Mouse (Mus musculus) hindbrain, embryonic 11.5 days (tissue): Measurements from ENCODE around the gene Map3k13. TPM values are rescaled to one million over a fixed set of nuclear protein-coding genes. Genes with fewer than 3 reads are reported as not detected.
"Not testable (repeated sequence)": the region's sequence is repeated elsewhere in the genome, so short reads cannot be mapped to it uniquely, and the experiment has no call there.

Source experiments
- ATAC-seq: fragments of 200-750 bp; cut with Nextera tagmentation; 2 replicates; pipeline ENCODE4 v1.8.0; 2017; ENCODE audit warnings: mild to moderate bottlenecking, moderate TSS enrichment, moderate library complexity; ENCODE audit not compliant: low FRiP score
- DNase-seq: peaks from one replicate; pipeline ENCODE4 v3.0.0-alpha.2; 2015; ENCODE audit warnings: low spot score
- H3K27ac ChIP-seq: fragments of 300-500 bp; sonication (generic); 2 replicates; pipeline ENCODE4 v1.5.1; 2014; ENCODE audit warnings: mild to moderate bottlenecking, low read depth, low read length
- H3K27me3 ChIP-seq: fragments of 300-500 bp; sonication (generic); 2 replicates; pipeline ENCODE4 v1.6.1; 2014; ENCODE audit warnings: mild to moderate bottlenecking, low read length, moderate library complexity, mixed read lengths; ENCODE audit not compliant: control insufficient read depth, insufficient read depth
- H3K36me3 ChIP-seq: fragments of 300-500 bp; sonication (generic); 2 replicates; pipeline ENCODE4 v1.6.1; 2014; ENCODE audit warnings: mild to moderate bottlenecking, low read length, moderate library complexity, mixed read lengths; ENCODE audit not compliant: control insufficient read depth, insufficient read depth
- H3K4me1 ChIP-seq: fragments of 300-500 bp; sonication (generic); replicated peaks from 2 replicates; pipeline ENCODE4 v1.6.1; 2014; ENCODE audit warnings: low read length, mixed read lengths; ENCODE audit not compliant: control insufficient read depth, insufficient read depth
- H3K4me2 ChIP-seq: fragments of 300-500 bp; sonication (generic); replicated peaks from 2 replicates; pipeline ENCODE4 v1.6.1; 2014; ENCODE audit warnings: mild to moderate bottlenecking, low read depth, low read length
- H3K4me3 ChIP-seq: fragments of 300-500 bp; sonication (generic); 2 replicates; pipeline ENCODE4 v1.5.1; 2014; ENCODE audit warnings: low read depth, low read length
- H3K9ac ChIP-seq: fragments of 300-500 bp; sonication (generic); 2 replicates; pipeline ENCODE4 v1.6.1; 2014; ENCODE audit warnings: low read depth, low read length
- H3K9me3 ChIP-seq: fragments of 300-500 bp; sonication (generic); 2 replicates; pipeline ENCODE4 v1.6.1; 2016; ENCODE audit warnings: low read length; ENCODE audit not compliant: control insufficient read depth
- WGBS: fragments of 180-500 bp; shearing (Covaris S2); extraction: QIAGEN DNeasy Blood & Tissue Kit; methylation state at CpG from one replicate; pipeline ENCODE4 v1.1.7; 2014; 5-methylcytosine and 5-hydroxymethylcytosine counted together
- polyA plus RNA-seq: library from polyadenylated mRNA; unstranded; fragments of >200 nt; fragmentation: Nextera tagmentation; extraction: Ambion mirVana; gene quantifications from 2 replicates; pipeline ENCODE4 v1.2.1, GENCODE M21; 2014

The Map3k13 gene
- polyA plus RNA-seq, 1 experiment from 2014 or later = 7.5 TPM

GRCm38 (mm10) chr16:21881582-21882259, 87.6 kb downstream of the Map3k13 start:
- no peaks in the 10 kb centered on the region for H3K36me3 ChIP-seq
- no peaks in the 10 kb centered on the region for H3K4me1 ChIP-seq
- no peak for DNase-seq
- no peak overlapping the region for H3K4me2 ChIP-seq
- H3K9me3 ChIP-seq = no peaks in the 10 kb centered on the region
- H3K4me3 ChIP-seq = no peak overlapping the region
- WGBS = 76% methylated on average over 7 of the region's 7 CpGs
- no peak overlapping the region for H3K9ac ChIP-seq
- ATAC-seq = no peak
- H3K27ac ChIP-seq = no peak overlapping the region
- no peaks in the 10 kb centered on the region for H3K27me3 ChIP-seq

- H3K9ac ChIP-seq = no peak overlapping the region
- ATAC-seq (no peak), DNase-seq (no peak)
- H3K4me3 ChIP-seq = no peak overlapping the region
- no peaks in the 10 kb centered on the region for H3K9me3 ChIP-seq
- no peaks in the 10 kb centered on the region for H3K36me3 ChIP-seq
- H3K4me2 ChIP-seq = no peak overlapping the region
- whole genome bisulfite sequencing = 96% methylated on average over 2 of the region's 2 CpGs
- H3K27ac ChIP-seq = no peak overlapping the region
- no peaks in the 10 kb centered on the region for H3K27me3 ChIP-seq
- H3K4me1 ChIP-seq = no peaks in the 10 kb centered on the region
Measured at GRCm38 (mm10) chr16:21887601-21888000, 93.5 kb downstream of the Map3k13 start.

- no peak for DNase-seq
- H3K27me3 ChIP-seq = no peaks in the 10 kb centered on the region
- no peaks in the 10 kb centered on the region for H3K9me3 ChIP-seq
- H3K36me3 ChIP-seq = no peaks in the 10 kb centered on the region
- H3K4me1 ChIP-seq = no peaks in the 10 kb centered on the region
- H3K9ac ChIP-seq = no peak overlapping the region
- H3K4me2 ChIP-seq = no peak overlapping the region
- H3K4me3 ChIP-seq = no peak overlapping the region
- 92% methylated on average over 6 of the region's 6 CpGs for WGBS
- no peak overlapping the region for H3K27ac ChIP-seq
- ATAC-seq = no peak
Measured at GRCm38 (mm10) chr16:21893890-21894289, 99.7 kb downstream of the Map3k13 start.

- H3K4me1 ChIP-seq = no peaks in the 10 kb centered on the region
- ATAC-seq (no peak), DNase-seq (no peak)
- no peaks in the 10 kb centered on the region for H3K27me3 ChIP-seq
- WGBS = 78% methylated on average over 5 of the region's 5 CpGs
- no peak overlapping the region for H3K4me3 ChIP-seq
- H3K4me2 ChIP-seq = no peak overlapping the region
- no peaks in the 10 kb centered on the region for H3K9me3 ChIP-seq
- no peak overlapping the region for H3K27ac ChIP-seq
- H3K36me3 ChIP-seq = no peaks in the 10 kb centered on the region
- H3K9ac ChIP-seq = no peak overlapping the region
Measured at GRCm38 (mm10) chr16:21901286-21901685, 107.1 kb downstream of the Map3k13 start.

- Histone ChIP-seq H3K4me1 (no peaks in the 10 kb centered on the region), H3K27me3 (no peaks in the 10 kb centered on the region), H3K36me3 (no peaks in the 10 kb centered on the region), H3K9me3 (no peaks in the 10 kb centered on the region), H3K9ac (no peak overlapping the region), H3K27ac (no peak overlapping the region), H3K4me3 (no peak overlapping the region), H3K4me2 (no peak overlapping the region)
- 87% methylated on average over 10 of the region's 10 CpGs for WGBS
- no peak for ATAC-seq
- DNase-seq = no peak
Measured at GRCm38 (mm10) chr16:21904636-21905035, 110.5 kb downstream of the Map3k13 start.

- Histone ChIP-seq H3K9me3 (no peaks in the 10 kb centered on the region), H3K36me3 (no peaks in the 10 kb centered on the region), H3K4me2 (no peak overlapping the region), H3K27ac (no peak overlapping the region), H3K4me1 (no peaks in the 10 kb centered on the region), H3K4me3 (no peak overlapping the region), H3K27me3 (no peaks in the 10 kb centered on the region), H3K9ac (no peak overlapping the region)
- ATAC-seq (no peak), DNase-seq (no peak)
- 90% methylated on average over 7 of the region's 7 CpGs for WGBS
Measured at GRCm38 (mm10) chr16:21905996-21906395, 111.8 kb downstream of the Map3k13 start.

GRCm38 (mm10) chr16:21906902-21907301, 112.8 kb downstream of the Map3k13 start:
- no peak for DNase-seq
- no peak for ATAC-seq
- no peaks in the 10 kb centered on the region for H3K4me1 ChIP-seq
- no peak overlapping the region for H3K27ac ChIP-seq
- H3K36me3 ChIP-seq = no peaks in the 10 kb centered on the region
- H3K9me3 ChIP-seq = no peaks in the 10 kb centered on the region
- no peak overlapping the region for H3K4me2 ChIP-seq
- H3K27me3 ChIP-seq = no peaks in the 10 kb centered on the region
- H3K9ac ChIP-seq = no peak overlapping the region
- no peak overlapping the region for H3K4me3 ChIP-seq
- 90% methylated on average over 6 of the region's 6 CpGs for WGBS

GRCm38 (mm10) chr16:21908906-21909305, 114.8 kb downstream of the Map3k13 start:
- not testable (repeated sequence) for H3K9ac ChIP-seq, H3K4me2 ChIP-seq

GRCm38 (mm10) chr16:21913347-21913746, 119.2 kb downstream of the Map3k13 start:
- Histone ChIP-seq H3K27ac (no peak overlapping the region), H3K4me1 (no peaks in the 10 kb centered on the region), H3K36me3 (peaks cover 2% of the 10 kb centered on the region; the same call in 1 of the 2 replicates), H3K9ac (no peak overlapping the region), H3K9me3 (no peaks in the 10 kb centered on the region), H3K4me3 (no peak overlapping the region), H3K4me2 (no peak overlapping the region), H3K27me3 (no peaks in the 10 kb centered on the region)
- DNase-seq = no peak
- WGBS = 94% methylated on average over 6 of the region's 6 CpGs
- no peak for ATAC-seq

More at GRCm38 (mm10) chr16:21908906-21909305, 114.8 kb downstream of the Map3k13 start:
- not testable (repeated sequence) for H3K4me1 ChIP-seq, ATAC-seq, DNase-seq, H3K9me3 ChIP-seq, H3K36me3 ChIP-seq, H3K4me3 ChIP-seq, H3K27ac ChIP-seq, H3K27me3 ChIP-seq
- WGBS = 38% methylated on average over 6 of the region's 8 CpGs
